Mouse (Mus musculus) MEL (cell line): ENCODE results near the gene Ncaph2. TPM values are rescaled to one million over a fixed set of nuclear protein-coding genes. Genes with fewer than 3 reads are reported as not detected.

Experiments used
- DNase-seq: peaks from one replicate; pipeline ENCODE4 v3.0.0; 2011; ENCODE audit warnings: low read depth, low spot score
- H3K27ac ChIP-seq: 2 replicates; pipeline ENCODE4 v1.5.1; 2012; ENCODE audit warnings: low read depth, mild to moderate bottlenecking, control low read depth, low read length, moderate library complexity; ENCODE audit not compliant: control insufficient read depth
- H3K27me3 ChIP-seq, 2 experiments: fragments of 150-350 bp in 1 of 2; sonication (generic) in 1 of 2; 2 replicates each; pipeline ENCODE4 v1.6.1; 2012; ENCODE audit warnings: low read length in 2 of 2, mild to moderate bottlenecking in 2 of 2, improper control_type of control experiment in 1 of 2, moderate library complexity in 1 of 2; ENCODE audit not compliant: insufficient read depth in 2 of 2, control insufficient read depth in 1 of 2
- H3K36me3 ChIP-seq, 2 experiments: 2 replicates each; pipeline ENCODE4 v1.6.1; 2012 to 2014; ENCODE audit warnings: low read length in 2 of 2, improper control_type of control experiment in 1 of 2, inconsistent platforms in 1 of 2, mild to moderate bottlenecking in 1 of 2; ENCODE audit not compliant: insufficient read depth in 2 of 2, control insufficient read depth in 1 of 2
- H3K4me1 ChIP-seq, 2 experiments: fragments of 150-350 bp in 1 of 2; sonication (generic) in 1 of 2; 2 replicates each; pipeline ENCODE4 v1.6.1; 2012; ENCODE audit warnings: low read length in 2 of 2, improper control_type of control experiment in 1 of 2, mild to moderate bottlenecking in 1 of 2; ENCODE audit not compliant: insufficient read depth in 2 of 2, control insufficient read depth in 1 of 2
- H3K4me3 ChIP-seq, 2 experiments: fragments of 150-350 bp in 1 of 2; sonication (generic) in 1 of 2; 2 replicates each; pipeline ENCODE4 v1.5.1; 2012; ENCODE audit warnings: low read depth in 2 of 2, low read length in 2 of 2, mild to moderate bottlenecking in 2 of 2, moderate library complexity in 2 of 2, control low read depth in 1 of 2, improper control_type of control experiment in 1 of 2; ENCODE audit not compliant: control insufficient read depth in 1 of 2, insufficient read depth in 1 of 2
- H3K79me2 ChIP-seq: 2 replicates; pipeline ENCODE4 v1.6.1; 2012; ENCODE audit warnings: mild to moderate bottlenecking, low read length, moderate library complexity; ENCODE audit not compliant: control insufficient read depth, poor library complexity, insufficient read depth
- H3K9ac ChIP-seq: 2 replicates; pipeline ENCODE4 v1.6.1; 2012; ENCODE audit warnings: low read depth, mild to moderate bottlenecking, control low read depth, low read length, moderate library complexity; ENCODE audit not compliant: control insufficient read depth, poor library complexity, severe bottlenecking
- H3K9me3 ChIP-seq: fragments of 150-350 bp; sonication (generic); replicated peaks from 2 replicates; pipeline ENCODE4 v1.6.1; 2012; ENCODE audit warnings: mild to moderate bottlenecking, low read length, improper control_type of control experiment, moderate library complexity; ENCODE audit not compliant: insufficient read depth
- BHLHE40 ChIP-seq: IDR thresholded peaks from 2 replicates; pipeline ENCODE4 v1.6.1; 2012; ENCODE audit warnings: low read depth, mild to moderate bottlenecking, inconsistent platforms, low read length, improper control_type of control experiment, borderline replicate concordance
- CHD1 ChIP-seq: IDR thresholded peaks from 2 replicates; pipeline ENCODE4 v1.6.1; 2012; ENCODE audit warnings: low read depth, mild to moderate bottlenecking, inconsistent platforms, low read length, improper control_type of control experiment
- CTCF ChIP-seq, 3 experiments: IDR thresholded peaks in 2 of 3; conservative IDR thresholded peaks in 1 of 3; 2 replicates each; pipeline ENCODE4 v1.5.1; 2011 to 2012; ENCODE audit warnings: low read length in 3 of 3, low read depth in 2 of 3, mild to moderate bottlenecking in 2 of 3, improper control_type of control experiment in 1 of 3, inconsistent platforms in 1 of 3, mixed read lengths in 1 of 3, moderate library complexity in 1 of 3; ENCODE audit not compliant: control insufficient read depth in 1 of 3, insufficient read depth in 1 of 3, poor library complexity in 1 of 3, severe bottlenecking in 1 of 3
- ETS1 ChIP-seq: IDR thresholded peaks from 2 replicates; pipeline ENCODE4 v1.6.1; 2012; ENCODE audit warnings: low read depth, mild to moderate bottlenecking, inconsistent platforms, low read length, improper control_type of control experiment, moderate library complexity
- HCFC1 ChIP-seq: IDR thresholded peaks from 2 replicates; pipeline ENCODE4 v1.6.1; 2012; ENCODE audit warnings: low read depth, mild to moderate bottlenecking, inconsistent platforms, low read length, improper control_type of control experiment, moderate library complexity
- JUND ChIP-seq: IDR thresholded peaks from 2 replicates; pipeline ENCODE4 v1.6.1; 2011; ENCODE audit warnings: low read depth, mild to moderate bottlenecking, improper control_type of control experiment, low read length
- MEF2A ChIP-seq: IDR thresholded peaks from 2 replicates; pipeline ENCODE4 v1.6.1; 2014; ENCODE audit warnings: low read depth, mild to moderate bottlenecking, inconsistent platforms, low read length, improper control_type of control experiment; ENCODE audit not compliant: poor library complexity, insufficient replicate concordance, severe bottlenecking; ENCODE audit errors: extremely low read depth
- NELFE ChIP-seq: IDR thresholded peaks from 2 replicates; pipeline ENCODE4 v1.6.1; 2011; ENCODE audit warnings: low read depth, low read length, improper control_type of control experiment
- POLR2A ChIP-seq, 2 experiments: IDR thresholded peaks; 2 replicates each; pipeline ENCODE4 v1.6.1; 2011 to 2012; ENCODE audit warnings: low read length in 2 of 2, mild to moderate bottlenecking in 2 of 2, control low read depth in 1 of 2, improper control_type of control experiment in 1 of 2, low read depth in 1 of 2, moderate library complexity in 1 of 2; ENCODE audit not compliant: control insufficient read depth in 1 of 2, insufficient read depth in 1 of 2, poor library complexity in 1 of 2
- POLR2AphosphoS2 ChIP-seq: IDR thresholded peaks from 2 replicates; pipeline ENCODE4 v1.6.1; 2011; ENCODE audit warnings: low read length, improper control_type of control experiment
- RAD21 ChIP-seq: IDR thresholded peaks from 2 replicates; pipeline ENCODE4 v1.6.1; 2011; ENCODE audit warnings: mild to moderate bottlenecking, low read depth, low read length, improper control_type of control experiment
- RCOR1 ChIP-seq: IDR thresholded peaks from 2 replicates; pipeline ENCODE4 v1.6.1; 2012; ENCODE audit warnings: low read depth, mild to moderate bottlenecking, inconsistent platforms, low read length, improper control_type of control experiment
- SIN3A ChIP-seq: IDR thresholded peaks from 2 replicates; pipeline ENCODE4 v1.6.1; 2012; ENCODE audit warnings: low read length, improper control_type of control experiment, inconsistent platforms
- SMC3 ChIP-seq: IDR thresholded peaks from 2 replicates; pipeline ENCODE4 v1.6.1; 2011; ENCODE audit warnings: low read depth, low read length, improper control_type of control experiment
- TAL1 ChIP-seq: IDR thresholded peaks from 2 replicates; pipeline ENCODE4 v1.6.1; 2012; ENCODE audit warnings: mild to moderate bottlenecking, inconsistent platforms, low read length, moderate library complexity, mixed read lengths
- UBTF ChIP-seq: IDR thresholded peaks from 2 replicates; pipeline ENCODE4 v1.6.1; 2012; ENCODE audit warnings: low read depth, mild to moderate bottlenecking, inconsistent platforms, low read length, improper control_type of control experiment, moderate library complexity, borderline replicate concordance; ENCODE audit not compliant: insufficient read depth
- USF1 ChIP-seq: IDR thresholded peaks from 2 replicates; pipeline ENCODE4 v1.6.1; 2014; ENCODE audit warnings: low read depth, mild to moderate bottlenecking, inconsistent platforms, low read length, improper control_type of control experiment, moderate library complexity
- ZC3H11A ChIP-seq: IDR thresholded peaks from 2 replicates; pipeline ENCODE4 v1.6.1; 2012; ENCODE audit warnings: low read depth, mild to moderate bottlenecking, inconsistent platforms, low read length, improper control_type of control experiment
- ZKSCAN1 ChIP-seq: IDR thresholded peaks from 2 replicates; pipeline ENCODE4 v1.6.1; 2012; ENCODE audit warnings: low read depth, mild to moderate bottlenecking, inconsistent platforms, low read length, improper control_type of control experiment, moderate library complexity
- ZMIZ1 ChIP-seq: IDR thresholded peaks from 2 replicates; pipeline ENCODE4 v1.6.1; 2012; ENCODE audit warnings: low read depth, mild to moderate bottlenecking, inconsistent platforms, low read length, improper control_type of control experiment, moderate library complexity
- polyA plus RNA-seq, 2 experiments: library from polyadenylated mRNA; stranded (reverse) in 1 of 2; unstranded in 1 of 2; fragments of >175 nt in 1 of 2; fragments of >200 nt in 1 of 2; gene quantifications; 2 replicates each; pipeline versions ENCODE4 v1.2.1 to v1.2.4; 2012; ENCODE audit warnings: low replicate concordance in 2 of 2, low read depth in 1 of 2; ENCODE audit not compliant: insufficient read length in 2 of 2, insufficient read depth in 1 of 2, missing spikeins in 1 of 2
- total RNA-seq: library from RNA; depleted of rRNA; stranded (reverse); fragments of 300-350 nt; gene quantifications from 2 replicates; pipeline ENCODE4 v1.2.3, GENCODE M21; 2012

Gene Ncaph2
- total and polyA plus RNA-seq, 3 experiments, result 137 to 165 (median 160) TPM

DNA sequence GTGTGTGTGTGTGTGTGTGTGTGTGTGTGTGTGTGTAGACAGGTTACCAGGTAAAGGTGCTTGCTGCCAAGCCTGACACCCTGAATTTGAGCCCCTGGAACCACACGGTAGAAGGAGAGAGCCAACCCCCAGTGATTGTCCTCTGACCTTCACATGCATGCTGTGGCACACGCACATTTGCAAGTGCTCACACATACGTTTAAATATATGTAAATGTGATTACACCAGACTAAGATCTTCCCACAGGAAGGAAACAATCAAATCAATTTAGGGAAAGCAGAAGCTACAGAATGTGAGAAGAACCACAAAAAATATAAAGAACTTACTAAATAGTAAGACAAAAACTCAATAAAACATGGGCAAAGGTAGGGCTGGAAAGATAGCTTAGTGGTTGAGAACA, 15.4 kb upstream of the Ncaph2 start:
- Histone ChIP-seq H3K9ac (no peak overlapping the region), H3K4me3 (no peak overlapping the region), H3K79me2 (no peaks in the 10 kb centered on the region), H3K4me1 (peaks cover 5% of the 10 kb centered on the region in 2 experiments), H3K27me3 (no peaks in the 10 kb centered on the region)
- TF ChIP-seq USF1 (no peak), ZKSCAN1 (no peak), ZMIZ1 (no peak), SIN3A (no peak)
- TF ChIP-seq, all 39 proteins: peak for 0
- no peak overlapping the region for H3K27ac ChIP-seq
- no peaks in the 10 kb centered on the region for H3K9me3 ChIP-seq
- DNase-seq, result no peak
- H3K36me3 ChIP-seq, result no peaks in the 10 kb centered on the region

- H3K4me3 ChIP-seq, result no peak overlapping the region
- H3K27ac ChIP-seq, result no peak overlapping the region
- TF ChIP-seq UBTF, result no peak
- TF ChIP-seq RAD21, result peak; percentile 11
- TF ChIP-seq JUND, result peak; percentile 97
- no peak for TF ChIP-seq SIN3A
- no peak for TF ChIP-seq MEF2A
- 0 out of 2 replicates have a peak, but pooled peaks have one; percentile 10 for TF ChIP-seq ZC3H11A
- no peak for TF ChIP-seq POLR2A (IDR thresholded peaks at IDR 0.05; ENCODE audit: control insufficient read depth in 1 of 2, insufficient read depth in 1 of 2, low read depth in 1 of 2, low read length in 2 of 2, poor library complexity in 1 of 2)
- TF ChIP-seq SMC3, result peak; percentile 33
- no peak for TF ChIP-seq POLR2AphosphoS2
- TF ChIP-seq TAL1, result no peak
- TF ChIP-seq BHLHE40, result no peak
- no peak for TF ChIP-seq RCOR1
- no peak for TF ChIP-seq CHD1
- peak; percentile 30 to 43 (median 39); a peak in 4 of 6 replicates for TF ChIP-seq CTCF (IDR thresholded peaks at IDR 0.05 in 2 of 3, conservative IDR thresholded peaks at IDR 0.05 in 1 of 3; ENCODE audit: control insufficient read depth in 1 of 3, insufficient read depth in 1 of 3, low read depth in 2 of 3, low read length in 3 of 3, poor library complexity in 1 of 3, severe bottlenecking in 1 of 3)
- TF ChIP-seq NELFE, result no peak
- TF ChIP-seq HCFC1, result no peak
- no peak for TF ChIP-seq ETS1
- TF ChIP-seq, all 39 proteins: peak for 5
- no peaks in the 10 kb centered on the region for H3K27me3 ChIP-seq
- H3K79me2 ChIP-seq, result no peaks in the 10 kb centered on the region
- no peaks in the 10 kb centered on the region for H3K36me3 ChIP-seq
- no peak overlapping the region for H3K9ac ChIP-seq
- no peak for DNase-seq
- peaks cover 5% of the 10 kb centered on the region in 2 experiments for H3K4me1 ChIP-seq
- H3K9me3 ChIP-seq, result no peaks in the 10 kb centered on the region
These were observed 13.8 kb upstream of the Ncaph2 start for GRCm38 (mm10) chr15:89341678-89342077.
